Mouse (Mus musculus): ENCODE results near the gene Fgd3. TPM values are rescaled to one million over a fixed set of nuclear protein-coding genes. Genes with fewer than 3 reads are reported as not detected.
A peak's percentile ranks its signal among the peaks of the same experiment; 100 is the strongest.

The Fgd3 gene
- polyA plus RNA-seq, 1 experiment from 2014 or later = 0.37 TPM

- WGBS = 60% methylated on average over 3 of the region's 3 CpGs
Observed at GRCm38 (mm10) chr13:49246011-49246410, 74.1 kb downstream of the Fgd3 start.

DNA sequence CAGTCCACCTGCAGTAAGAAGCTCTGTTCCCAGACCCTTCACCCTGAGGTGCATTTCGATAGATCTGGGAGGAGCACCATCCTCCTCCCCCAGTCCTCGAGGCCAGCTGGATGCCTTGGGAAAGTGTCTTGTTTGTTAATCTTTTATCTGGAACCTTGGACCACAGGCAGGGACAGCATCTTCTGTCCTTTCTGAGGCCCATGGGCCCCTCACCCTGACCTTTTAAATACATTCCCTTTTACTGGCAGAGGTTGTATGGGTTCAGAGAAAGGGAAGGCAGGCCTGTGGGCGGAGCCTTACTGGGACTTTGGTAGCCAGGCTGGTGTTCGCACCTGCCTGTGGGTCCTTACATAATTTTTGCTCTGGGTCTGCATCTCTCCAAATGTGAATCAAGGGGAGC, 74.9 kb downstream of the Fgd3 start:
- Histone ChIP-seq H3K27me3 (replicated peaks; ENCODE audit: insufficient read depth, low read length) (peaks cover 15% of the 10 kb centered on the region), H3K4me2 (replicated peaks; ENCODE audit: low read depth, low read length) (no peak overlapping the region), H3K4me1 (ENCODE audit: insufficient read depth, low read depth, low read length) (no peaks in the 10 kb centered on the region), H3K4me3 (ENCODE audit: low read depth, low read length) (no peak overlapping the region), H3K27ac (ENCODE audit: low read length) (no peak overlapping the region), H3K36me3 (ENCODE audit: insufficient read depth, low read length) (no peaks in the 10 kb centered on the region), H3K9me3 (ENCODE audit: low read length) (no peaks in the 10 kb centered on the region), H3K9ac (replicated peaks; ENCODE audit: low read depth) (no peak overlapping the region)
- WGBS = 67% methylated on average over 4 of the region's 4 CpGs
- no peak for DNase-seq (ENCODE audit: low spot score)
- TF ChIP-seq CTCF (IDR thresholded peaks at IDR 0.05) (no peak), EP300 (IDR thresholded peaks at IDR 0.05) (no peak)
- no peak for ATAC-seq

More at GRCm38 (mm10) chr13:49246011-49246410, 74.1 kb downstream of the Fgd3 start:
- no peak overlapping the region for H3K4me3 ChIP-seq (ENCODE audit: low read depth, low read length)
- H3K9ac ChIP-seq (replicated peaks; ENCODE audit: low read depth) = no peak overlapping the region
- peaks cover 15% of the 10 kb centered on the region for H3K27me3 ChIP-seq (replicated peaks; ENCODE audit: insufficient read depth, low read length)
- ATAC-seq = no peak
- no peak for DNase-seq (ENCODE audit: low spot score)
- H3K27ac ChIP-seq (ENCODE audit: low read length) = no peak overlapping the region
- no peaks in the 10 kb centered on the region for H3K36me3 ChIP-seq (ENCODE audit: insufficient read depth, low read length)
- TF ChIP-seq EP300 (IDR thresholded peaks at IDR 0.05) (no peak), CTCF (IDR thresholded peaks at IDR 0.05) (no peak)
- no peak overlapping the region for H3K4me2 ChIP-seq (replicated peaks; ENCODE audit: low read depth, low read length)
- no peaks in the 10 kb centered on the region for H3K4me1 ChIP-seq (ENCODE audit: insufficient read depth, low read depth, low read length)
- H3K9me3 ChIP-seq (ENCODE audit: low read length) = no peaks in the 10 kb centered on the region

DNA sequence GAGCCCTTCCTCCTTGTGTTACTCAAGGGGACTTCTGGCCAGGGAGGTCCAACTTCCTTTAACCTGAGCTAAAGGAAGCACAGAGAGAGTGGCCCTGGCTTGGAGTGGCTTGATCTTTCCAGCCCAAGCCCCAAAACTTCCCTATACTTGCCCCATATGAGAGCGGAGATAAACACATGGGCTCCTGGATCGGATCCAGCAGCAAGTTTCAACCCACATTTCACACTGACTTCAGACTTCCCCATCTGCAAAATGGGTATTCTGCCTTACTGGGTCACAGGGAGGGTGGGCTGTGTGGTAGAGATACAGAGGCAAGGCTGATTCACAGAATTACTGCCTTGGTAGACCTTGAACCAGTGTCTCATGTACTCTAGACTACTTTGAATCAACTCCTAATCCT, 76.6 kb downstream of the Fgd3 start:
- 74% methylated on average over 2 of the region's 2 CpGs for WGBS
- ATAC-seq = no peak

DNA sequence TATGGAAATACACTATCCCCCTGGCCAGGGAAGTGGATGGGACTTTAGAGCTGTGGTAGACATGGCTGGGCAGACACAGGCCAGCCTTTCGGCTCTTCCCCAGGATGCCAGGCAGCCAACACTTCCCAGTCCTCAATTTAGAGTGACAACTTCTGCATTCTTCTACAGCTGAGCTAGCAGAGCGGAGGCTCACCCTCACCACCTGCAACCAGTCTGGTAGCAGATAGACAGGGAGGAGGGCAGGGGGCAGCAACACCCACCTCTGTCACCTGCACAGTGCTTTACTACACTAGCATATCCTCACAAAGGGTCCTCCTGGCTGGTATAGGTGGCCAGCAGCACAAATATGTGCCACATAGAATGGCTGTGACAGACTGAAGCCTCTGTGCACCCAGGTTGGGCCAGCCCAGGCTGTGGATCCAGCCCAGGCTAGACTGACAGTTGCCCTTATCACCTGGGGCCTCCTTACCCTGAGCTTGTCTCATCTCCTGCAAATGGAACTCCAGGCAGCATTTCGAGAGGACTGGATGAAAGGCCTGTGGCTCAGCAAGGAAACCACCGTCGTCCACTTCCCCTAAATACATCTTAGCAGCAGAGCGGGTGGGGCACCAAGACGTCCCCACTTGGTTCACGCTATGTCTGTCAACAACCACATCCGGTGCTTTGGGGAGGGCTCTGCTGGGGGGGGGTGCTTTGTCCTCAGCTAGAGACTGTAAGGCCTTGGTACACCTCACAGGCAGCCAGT, 77.6 kb downstream of the Fgd3 start:
- WGBS = 41% methylated on average over 9 of the region's 9 CpGs
- Histone ChIP-seq H3K9ac (replicated peaks; ENCODE audit: low read depth) (no peak overlapping the region), H3K36me3 (ENCODE audit: insufficient read depth, low read length) (no peaks in the 10 kb centered on the region), H3K4me1 (ENCODE audit: insufficient read depth, low read depth, low read length) (no peaks in the 10 kb centered on the region), H3K27me3 (replicated peaks; ENCODE audit: insufficient read depth, low read length) (peaks cover 4% of the 10 kb centered on the region), H3K27ac (ENCODE audit: low read length) (no peak overlapping the region), H3K4me2 (replicated peaks; ENCODE audit: low read depth, low read length) (no peak overlapping the region), H3K4me3 (ENCODE audit: low read depth, low read length) (no peak overlapping the region), H3K9me3 (ENCODE audit: low read length) (no peaks in the 10 kb centered on the region)
- DNase-seq (ENCODE audit: low spot score) (peak; percentile 53), ATAC-seq (peak; percentile 69)
- 0 out of 2 replicates have a peak, but pooled peaks have one; percentile 11 for TF ChIP-seq EP300 (IDR thresholded peaks at IDR 0.05)
- TF ChIP-seq CTCF (IDR thresholded peaks at IDR 0.05) = no peak

More for the DNA sequence above, 76.6 kb downstream of the Fgd3 start:
- Histone ChIP-seq H3K9ac (replicated peaks; ENCODE audit: low read depth) (no peak overlapping the region), H3K4me3 (ENCODE audit: low read depth, low read length) (no peak overlapping the region), H3K27ac (ENCODE audit: low read length) (no peak overlapping the region), H3K4me2 (replicated peaks; ENCODE audit: low read depth, low read length) (no peak overlapping the region), H3K27me3 (replicated peaks; ENCODE audit: insufficient read depth, low read length) (peaks cover 14% of the 10 kb centered on the region), H3K4me1 (ENCODE audit: insufficient read depth, low read depth, low read length) (no peaks in the 10 kb centered on the region), H3K36me3 (ENCODE audit: insufficient read depth, low read length) (no peaks in the 10 kb centered on the region), H3K9me3 (ENCODE audit: low read length) (no peaks in the 10 kb centered on the region)
- DNase-seq (ENCODE audit: low spot score) = no peak
- no peak for TF ChIP-seq CTCF (IDR thresholded peaks at IDR 0.05)
- no peak for TF ChIP-seq EP300 (IDR thresholded peaks at IDR 0.05)

DNA sequence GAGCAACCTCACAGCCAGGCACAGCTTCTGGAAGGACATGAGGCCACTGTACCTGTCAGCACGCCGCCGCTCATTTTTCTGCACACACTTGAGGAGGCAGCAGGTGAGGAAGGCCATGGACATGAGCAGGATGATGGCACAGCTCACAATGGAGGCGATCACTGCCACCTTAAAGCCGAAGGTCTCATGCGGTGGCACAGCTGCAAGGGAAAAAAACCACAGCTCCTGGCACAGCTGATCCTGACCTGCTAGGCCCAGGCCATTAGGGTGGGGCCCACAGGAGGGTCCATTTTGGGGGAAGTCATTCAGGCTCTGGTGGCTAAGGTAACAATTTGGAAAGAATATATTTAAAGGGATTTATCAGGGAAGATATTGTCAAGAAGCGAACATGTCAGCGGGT, 81.4 kb downstream of the Fgd3 start:
- TF ChIP-seq CTCF (IDR thresholded peaks at IDR 0.05) = no peak
- no peak for TF ChIP-seq EP300 (IDR thresholded peaks at IDR 0.05)
- no peak overlapping the region for H3K4me3 ChIP-seq (ENCODE audit: low read depth, low read length)
- no peaks in the 10 kb centered on the region for H3K27me3 ChIP-seq (replicated peaks; ENCODE audit: insufficient read depth, low read length)
- H3K9me3 ChIP-seq (ENCODE audit: low read length) = no peaks in the 10 kb centered on the region
- WGBS = 91% methylated on average over 8 of the region's 8 CpGs
- H3K9ac ChIP-seq (replicated peaks; ENCODE audit: low read depth) = no peak overlapping the region
- no peak overlapping the region for H3K4me2 ChIP-seq (replicated peaks; ENCODE audit: low read depth, low read length)
- H3K36me3 ChIP-seq (ENCODE audit: insufficient read depth, low read length) = no peaks in the 10 kb centered on the region
- no peaks in the 10 kb centered on the region for H3K4me1 ChIP-seq (ENCODE audit: insufficient read depth, low read depth, low read length)
- DNase-seq (ENCODE audit: low spot score) = no peak
- ATAC-seq = no peak
- H3K27ac ChIP-seq (ENCODE audit: low read length) = no peak overlapping the region

DNA sequence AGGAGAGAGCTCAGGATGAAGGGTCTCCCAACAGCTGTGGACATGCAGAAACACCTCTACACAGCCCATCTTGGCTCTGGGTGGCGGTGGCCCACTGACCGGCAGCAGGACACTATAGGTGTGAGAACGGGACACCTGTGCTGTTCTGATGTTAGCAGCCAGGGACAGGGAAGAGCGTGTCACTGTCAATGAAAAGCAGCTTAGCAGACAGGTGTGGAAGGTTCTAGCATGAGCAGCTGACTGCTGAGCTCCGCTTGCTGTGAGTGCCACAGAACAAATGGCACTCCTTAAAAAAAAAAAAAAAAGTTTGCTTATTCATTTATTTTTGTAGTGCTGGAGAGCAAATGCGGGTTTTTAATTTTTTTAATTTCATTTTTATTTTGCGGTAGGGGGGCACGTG, 82.5 kb downstream of the Fgd3 start:
- Histone ChIP-seq H3K27me3 (replicated peaks; ENCODE audit: insufficient read depth, low read length) (no peaks in the 10 kb centered on the region), H3K27ac (ENCODE audit: low read length) (no peak overlapping the region), H3K9ac (replicated peaks; ENCODE audit: low read depth) (no peak overlapping the region), H3K4me3 (ENCODE audit: low read depth, low read length) (no peak overlapping the region), H3K9me3 (ENCODE audit: low read length) (no peaks in the 10 kb centered on the region), H3K4me2 (replicated peaks; ENCODE audit: low read depth, low read length) (no peak overlapping the region), H3K4me1 (ENCODE audit: insufficient read depth, low read depth, low read length) (no peaks in the 10 kb centered on the region), H3K36me3 (ENCODE audit: insufficient read depth, low read length) (no peaks in the 10 kb centered on the region)
- 84% methylated on average over 8 of the region's 8 CpGs for WGBS
- ATAC-seq = no peak
- no peak for DNase-seq (ENCODE audit: low spot score)
- TF ChIP-seq EP300 (IDR thresholded peaks at IDR 0.05) (no peak), CTCF (IDR thresholded peaks at IDR 0.05) (no peak)

Measured in lung, postnatal 0 days (tissue).